Mouse (Mus musculus) lung, postnatal 25 days (tissue): Measurements from ENCODE around the gene Btbd18.
"Not testable (repeated sequence)": the region's sequence is repeated elsewhere in the genome, so short reads cannot be mapped to it uniquely, and the experiment has no call there.

Source experiments
- DNase-seq: peaks from one replicate; pipeline ENCODE4 v3.0.0; 2022; ENCODE audit warnings: low spot score

Gene Btbd18

GRCm38 (mm10) chr2:84647051-84647568 lies 11.8 kb upstream of the Btbd18 start:
- no peak for DNase-seq

GRCm38 (mm10) chr2:84648369-84648768 lies 10.5 kb upstream of the Btbd18 start:
- no peak for DNase-seq

- DNase-seq = no peak
Observed at GRCm38 (mm10) chr2:84649674-84650073, 9.2 kb upstream of the Btbd18 start.

- peak; percentile 92 for DNase-seq
Observed at GRCm38 (mm10) chr2:84650464-84651195, 8.2 kb upstream of the Btbd18 start, which contains the start of gene Ctnnd1. Gene Ctnnd1 (minus strand): TSS chr2:84650765.

GRCm38 (mm10) chr2:84653354-84653753 lies 5.5 kb upstream of the Btbd18 start:
- DNase-seq = no peak

- DNase-seq = no peak
Observed at GRCm38 (mm10) chr2:84655864-84656263, 3.0 kb upstream of the Btbd18 start.

GRCm38 (mm10) chr2:84660253-84660652 lies 1.4 kb downstream of the Btbd18 start:
- peak; percentile 85 for DNase-seq

- DNase-seq = peak; percentile 57
Observed at GRCm38 (mm10) chr2:84662866-84663265, 4.0 kb downstream of the Btbd18 start.

GRCm38 (mm10) chr2:84666081-84666480 lies 7.2 kb downstream of the Btbd18 start:
- peak; percentile 43 for DNase-seq

GRCm38 (mm10) chr2:84669828-84670568 lies 11.1 kb downstream of the Btbd18 start:
- DNase-seq = peak; percentile 40

GRCm38 (mm10) chr2:84670569-84670933 lies 11.7 kb downstream of the Btbd18 start, which contains the start of gene Selenoh:
Gene Selenoh (minus strand): TSS chr2:84670770.
- DNase-seq = peak; percentile 86

- not testable (repeated sequence) for DNase-seq
Observed at GRCm38 (mm10) chr2:84671535-84671934, 12.7 kb downstream of the Btbd18 start.

GRCm38 (mm10) chr2:84677270-84677967 lies 18.5 kb downstream of the Btbd18 start:
- no peak for DNase-seq

GRCm38 (mm10) chr2:84677968-84678880 lies 19.3 kb downstream of the Btbd18 start, which contains the start of the genes Gm28635 and Med19:
Gene Gm28635 (minus strand): TSS chr2:84678041.
Gene Med19 (plus strand): TSS chr2:84678402.
- DNase-seq = peak; percentile 99

GRCm38 (mm10) chr2:84679016-84679415 lies 20.1 kb downstream of the Btbd18 start, which contains the start of gene Tmx2:
Gene Tmx2 (minus strand): TSS chr2:84679140.
- no peak for DNase-seq

GRCm38 (mm10) chr2:84682605-84683183 lies 23.8 kb downstream of the Btbd18 start:
- no peak for DNase-seq

- DNase-seq = no peak
Observed at GRCm38 (mm10) chr2:84688080-84688844, 29.4 kb downstream of the Btbd18 start.

GRCm38 (mm10) chr2:84690050-84690449 lies 31.2 kb downstream of the Btbd18 start:
- DNase-seq = no peak

GRCm38 (mm10) chr2:84695007-84695695 lies 36.3 kb downstream of the Btbd18 start:
- DNase-seq = no peak
